Comparison of ENCODE assay signal across 9 mouse cellular contexts in the genomic region with DNA sequence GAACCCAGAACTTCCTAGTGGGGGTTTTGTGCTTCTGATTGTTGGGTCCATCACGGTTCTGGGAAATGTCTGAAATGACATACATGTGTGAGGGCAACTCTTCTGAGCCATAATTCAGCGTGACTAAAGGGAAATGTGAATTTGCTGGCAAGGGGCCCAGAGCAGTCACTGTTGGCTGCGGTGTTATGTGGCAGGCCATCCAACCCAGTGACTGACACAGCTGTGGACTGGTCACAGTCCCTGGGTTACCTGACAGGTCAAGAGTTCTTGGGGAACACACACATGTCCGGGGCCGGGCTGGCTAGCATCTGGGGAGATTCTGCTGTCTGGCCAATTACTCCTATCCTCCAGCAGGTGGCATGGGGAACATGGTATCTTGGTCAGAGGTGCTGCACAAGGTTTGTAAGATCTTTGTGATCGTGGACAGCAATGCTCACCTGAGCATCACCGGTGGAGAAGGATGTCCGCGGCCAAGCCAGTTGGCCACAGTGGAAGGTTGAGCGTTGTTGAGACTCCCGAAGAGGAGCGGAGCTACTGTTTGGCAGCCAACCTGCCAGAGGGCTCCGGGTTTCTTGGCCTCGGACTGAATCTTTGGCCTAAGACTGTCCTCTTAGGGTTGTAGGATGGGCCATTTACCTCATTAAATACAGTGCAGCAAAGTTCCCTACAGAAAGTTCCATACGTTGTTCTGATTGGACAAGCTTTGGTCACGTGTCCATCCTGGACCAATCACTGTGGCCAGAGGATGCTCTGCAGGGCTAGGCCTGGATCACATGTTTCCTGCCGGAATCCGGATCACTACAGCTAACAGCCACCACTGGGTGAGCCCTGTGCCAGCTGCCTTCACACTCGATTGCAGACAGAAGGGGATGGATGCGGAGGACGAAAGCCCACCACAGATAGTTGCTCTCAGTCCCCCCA. TPM values are rescaled to one million over a fixed set of nuclear protein-coding genes. Genes with fewer than 3 reads are reported as not detected.
A peak's percentile ranks its signal among the peaks of the same experiment; 100 is the strongest.
DNase-seq lines count a peak whose midpoint lies in the region; ATAC-seq and TF ChIP-seq lines count a peak whose summit lies in the region.
"Had no signal": no experiment of that assay in that cellular context is flagged by ENCODE, and none has a peak within 500 bp of the region (broad histone marks: within the 10 kb centered on the region; RNA-seq: fewer than 3 reads in every experiment).

No protein-coding gene starts in this region.

- intact Hi-C loops in heart, postnatal 14 days (cut with DNase I): no loop called here

- no peak overlapping the region for H3K9ac ChIP-seq in heart, postnatal 0 days (replicated peaks; ENCODE audit: low read depth, low read length)
- H3K9ac ChIP-seq: liver, embryonic 15.5 days had no signal

- peak; percentile 45 for TF ChIP-seq CTCF in heart, postnatal 0 days (IDR thresholded peaks at IDR 0.05; ENCODE audit: low read depth)

- 71% methylated on average over 21 of the region's 21 CpGs for WGBS in heart, postnatal 0 days

- no peak overlapping the region for H3K4me3 ChIP-seq in heart, postnatal 0 days (ENCODE audit: low read depth, low read length)
- H3K4me3 ChIP-seq: liver, embryonic 15.5 days had no signal

- no peak for TF ChIP-seq EP300 in heart, postnatal 0 days (IDR thresholded peaks at IDR 0.05; ENCODE audit: low read depth)

- H3K27ac ChIP-seq in heart, postnatal 0 days (ENCODE audit: low read depth): no peak overlapping the region
- H3K27ac ChIP-seq: liver, embryonic 15.5 days had no signal

- no peaks in the 10 kb centered on the region for H3K9me3 ChIP-seq in heart, postnatal 0 days (replicated peaks; ENCODE audit: control insufficient read depth, low read length)
- H3K9me3 ChIP-seq: liver, embryonic 15.5 days had no signal

- no peaks in the 10 kb centered on the region for H3K36me3 ChIP-seq in heart, postnatal 0 days (replicated peaks; ENCODE audit: control insufficient read depth, insufficient read depth, low read length)
- H3K36me3 ChIP-seq: liver, embryonic 15.5 days had no signal

- peak; percentile 31; the same call in 1 of the 2 replicates for ATAC-seq in heart, postnatal 0 days (ENCODE audit: insufficient read depth, low read depth)
- ATAC-seq in erythroid progenitor cell, adult 5-6 weeks (replicated peaks; ENCODE audit: low FRiP score, poor library complexity, severe bottlenecking): no peak

- no peaks in the 10 kb centered on the region for H3K4me1 ChIP-seq in heart, postnatal 0 days (ENCODE audit: control insufficient read depth, insufficient read depth)
- H3K4me1 ChIP-seq: liver, embryonic 15.5 days had no signal

- DNase-seq in heart, postnatal 0 days (ENCODE audit: low spot score): no peak
- DNase-seq in heart, postnatal 14 days: no peak
- DNase-seq in 416B (ENCODE audit: low read depth) (peak; percentile 67), WW6 (ENCODE audit: low read depth, low spot score) (peak; percentile 43)
- peak; percentile 44 for DNase-seq in embryo, embryonic 10.5 days (ENCODE audit: low spot score)
- DNase-seq in Muller cell, postnatal 12 days (ENCODE audit: inconsistent ontology term): no peak
- no peak for DNase-seq in spleen, postnatal 10 days (ENCODE audit: low spot score in 2 of 2)

- no peaks in the 10 kb centered on the region for H3K27me3 ChIP-seq in heart, postnatal 0 days (ENCODE audit: control insufficient read depth, insufficient read depth, low read length)
- H3K27me3 ChIP-seq: liver, embryonic 15.5 days had no signal

- no peak overlapping the region for H3K4me2 ChIP-seq in heart, postnatal 0 days (ENCODE audit: low read depth, low read length)
- H3K4me2 ChIP-seq: liver, embryonic 15.5 days had no signal

RNA-seq across cellular contexts. Expression of gene Arhgap8, which starts 52.6 kb away (rescaled TPM):
- 3.7 TPM in 1 of 2 replicates, not detected in the other for total RNA-seq in heart, postnatal 0 days (2014; rRNA removed; ENCODE audit: low replicate concordance)
- polyA plus RNA-seq in heart, postnatal 0 days (2015; fragmentation: Nextera tagmentation; extraction: Ambion mirVana): 1.2 and 1.3 TPM in 2 replicates
- total RNA-seq in heart, postnatal 14 days (2021): 1 to 10 TPM in 1 of 2 experiments, under 1 TPM in 1; 0.86 to 2.6 TPM
- not detected in 2 replicates for total RNA-seq in erythroid progenitor cell, adult 5-6 weeks (2015; ENCODE audit: low replicate concordance)
- not detected in 2 replicates for total RNA-seq in erythroid progenitor cell, adult 5-6 weeks (2017; ENCODE audit: low replicate concordance)

Comparison
In these comparisons a context has a peak if more than half of its experiments do, and no peak if none do; other contexts are left out.
1. DNase-seq: peak in 416B (single experiment), WW6 (single experiment) and embryo, embryonic 10.5 days (single experiment); none in heart, postnatal 0 days (single experiment), heart, postnatal 14 days (0 of 2), Muller cell, postnatal 12 days (single experiment) and spleen, postnatal 10 days (0 of 2).